Mouse (Mus musculus): ENCODE data around the gene Epb41l5. TPM values are rescaled to one million over a fixed set of nuclear protein-coding genes. Genes with fewer than 3 reads are reported as not detected.

Epb41l5 gene
- total RNA-seq, 2 experiments from 2014 or later, result 5.8 to 6.8 TPM

DNA sequence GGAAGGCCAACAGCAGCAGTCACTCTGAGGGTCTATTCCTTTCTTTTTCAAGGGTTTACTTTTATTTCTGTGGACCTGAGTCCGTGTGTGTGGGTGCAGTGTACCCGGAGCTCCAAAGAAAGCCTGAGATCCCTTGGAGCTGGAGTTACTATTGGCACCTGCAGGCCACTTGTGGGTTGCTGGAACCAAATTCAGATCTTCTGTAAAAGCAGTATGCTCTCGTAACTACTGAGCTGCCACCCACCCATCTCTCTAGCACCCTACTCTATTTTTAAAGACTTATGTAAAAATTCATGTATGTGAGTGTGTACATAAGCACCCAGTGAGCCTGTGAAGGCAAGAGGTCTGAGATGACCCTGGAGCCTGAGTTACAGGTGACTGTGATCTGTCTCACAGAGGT lies 43.4 kb downstream of the Epb41l5 start:
- peak in 1 of 2 experiments; percentile 3 for DNase-seq (ENCODE audit: extremely low spot score in 1 of 2, low spot score in 2 of 2)
- intact Hi-C loops (cut with DNase I), result no loop called here

DNA sequence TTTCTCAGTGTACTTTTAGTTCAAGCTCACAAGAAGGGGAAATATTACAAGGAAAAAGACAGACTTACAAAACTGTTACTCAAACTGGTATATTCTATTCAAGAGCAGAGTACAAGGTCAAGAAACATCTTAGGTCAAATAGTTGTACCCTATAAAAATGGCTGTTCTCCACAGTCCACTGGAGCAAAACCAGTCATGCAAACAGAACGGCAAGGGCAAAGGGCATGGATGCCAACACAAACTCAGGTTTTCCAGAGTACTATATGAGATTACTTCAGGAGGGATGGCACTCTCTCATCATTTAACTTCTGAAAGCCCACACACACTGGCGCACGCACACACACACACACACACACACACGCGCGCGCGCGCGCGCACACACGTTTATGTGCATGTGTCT lies 46.4 kb downstream of the Epb41l5 start:
- DNase-seq (ENCODE audit: extremely low spot score in 1 of 2, low spot score in 2 of 2), result no peak

GRCm38 (mm10) chr1:119598855-119599254 lies 49.9 kb downstream of the Epb41l5 start:
- intact Hi-C loops (cut with DNase I), result no loop called here

More for the DNA sequence above, 46.4 kb downstream of the Epb41l5 start:
- intact Hi-C loops (cut with DNase I), result no loop called here

GRCm38 (mm10) chr1:119596954-119597480 lies 51.8 kb downstream of the Epb41l5 start:
- intact Hi-C loops (cut with DNase I), result no loop called here
- DNase-seq (ENCODE audit: extremely low spot score in 1 of 2, low spot score in 2 of 2), result no peak

More at GRCm38 (mm10) chr1:119598855-119599254, 49.9 kb downstream of the Epb41l5 start:
- DNase-seq (ENCODE audit: extremely low spot score in 1 of 2, low spot score in 2 of 2), result no peak

- DNase-seq (ENCODE audit: extremely low spot score in 1 of 2, low spot score in 2 of 2), result no peak
- intact Hi-C loops (cut with DNase I), result no loop called here
Observed at GRCm38 (mm10) chr1:119590041-119590440, 58.8 kb downstream of the Epb41l5 start.

- intact Hi-C loops (cut with DNase I), result no loop called here
- DNase-seq (ENCODE audit: extremely low spot score in 1 of 2, low spot score in 2 of 2), result no peak
Observed at GRCm38 (mm10) chr1:119584974-119585373, 63.8 kb downstream of the Epb41l5 start.

- intact Hi-C loops (cut with DNase I), result no loop called here
Observed at GRCm38 (mm10) chr1:119570134-119570533, 78.7 kb downstream of the Epb41l5 start.

GRCm38 (mm10) chr1:119565531-119565930 lies 83.3 kb downstream of the Epb41l5 start:
- intact Hi-C loops (cut with DNase I), result no loop called here

More at GRCm38 (mm10) chr1:119570134-119570533, 78.7 kb downstream of the Epb41l5 start:
- no peak for DNase-seq (ENCODE audit: extremely low spot score in 1 of 2, low spot score in 2 of 2)

GRCm38 (mm10) chr1:119557641-119558395 lies 91.0 kb downstream of the Epb41l5 start:
- DNase-seq (ENCODE audit: extremely low spot score in 1 of 2, low spot score in 2 of 2), result no peak
- intact Hi-C loops (cut with DNase I), result no loop called here

More at GRCm38 (mm10) chr1:119565531-119565930, 83.3 kb downstream of the Epb41l5 start:
- no peak for DNase-seq (ENCODE audit: extremely low spot score in 1 of 2, low spot score in 2 of 2)

GRCm38 (mm10) chr1:119555651-119556050 lies 93.1 kb downstream of the Epb41l5 start:
- DNase-seq (ENCODE audit: extremely low spot score in 1 of 2, low spot score in 2 of 2), result no peak
- intact Hi-C loops (cut with DNase I), result no loop called here

GRCm38 (mm10) chr1:119551651-119552050 lies 97.1 kb downstream of the Epb41l5 start:
- intact Hi-C loops (cut with DNase I), result no loop called here
- no peak for DNase-seq (ENCODE audit: extremely low spot score in 1 of 2, low spot score in 2 of 2)

DNA sequence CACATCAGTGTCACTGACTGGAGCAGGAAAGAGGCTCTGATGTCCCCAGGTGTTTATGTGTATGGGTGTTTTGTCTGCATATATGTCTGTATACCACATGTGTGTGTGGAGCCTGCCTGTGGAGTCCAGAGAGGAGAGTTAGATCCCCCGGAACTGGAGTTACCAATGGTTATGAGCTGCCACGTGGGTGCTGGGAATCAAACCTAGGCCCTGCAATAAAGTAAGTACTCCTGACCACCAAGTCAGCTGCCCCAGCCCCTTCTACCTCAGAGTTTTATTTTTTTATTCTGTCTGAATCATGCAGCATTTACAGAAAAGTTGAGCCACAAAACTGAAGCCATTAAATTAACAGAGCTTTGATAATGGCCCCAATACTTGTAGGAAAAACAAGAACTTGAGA lies 98.7 kb downstream of the Epb41l5 start:
- DNase-seq (ENCODE audit: extremely low spot score in 1 of 2, low spot score in 2 of 2), result no peak
- intact Hi-C loops (cut with DNase I), result no loop called here

- intact Hi-C loops (cut with DNase I), result loop anchor here (5.0 kb wide), 3 partner anchors 128 to 462 kb away; no protein-coding TSS in a partner anchor
- DNase-seq (ENCODE audit: extremely low spot score in 1 of 2, low spot score in 2 of 2), result no peak
Observed at GRCm38 (mm10) chr1:119549327-119549689, 99.5 kb downstream of the Epb41l5 start.

DNA sequence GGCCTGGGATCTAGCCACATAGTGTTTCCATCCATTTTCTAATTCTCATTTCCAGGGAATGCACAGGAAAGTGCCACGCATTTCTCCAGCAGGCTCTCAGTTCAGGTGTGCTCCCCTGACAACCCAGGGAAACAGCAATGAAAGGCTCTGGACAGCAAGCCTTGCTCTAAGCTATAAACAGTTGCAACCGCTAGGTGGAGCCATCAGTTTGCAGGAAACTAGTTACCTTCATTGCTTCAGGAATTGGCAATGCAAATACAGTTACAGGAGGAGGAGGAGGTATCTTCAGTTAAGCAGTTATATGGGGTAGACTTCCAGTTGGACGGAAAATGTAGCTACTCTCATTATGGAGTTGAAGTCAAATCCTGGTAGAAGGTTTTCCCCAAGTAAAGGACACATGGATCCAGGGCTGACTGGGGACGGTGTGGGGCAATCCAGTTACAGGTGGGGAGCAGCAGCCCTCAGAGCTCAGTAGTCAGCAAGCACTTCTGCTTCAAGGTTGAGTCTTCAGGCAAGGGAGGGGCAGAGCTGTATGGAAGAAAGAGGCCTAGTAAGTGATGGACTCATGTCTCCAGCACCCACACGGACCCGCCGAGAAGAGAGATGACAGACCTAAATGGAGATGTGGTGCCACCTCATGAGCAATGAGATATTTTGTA lies 100.0 kb downstream of the Epb41l5 start:
- intact Hi-C loops (cut with DNase I), result loop anchor here (5.0 kb wide), 3 partner anchors 129 to 461 kb away; no protein-coding TSS in a partner anchor
- DNase-seq (ENCODE audit: extremely low spot score in 1 of 2, low spot score in 2 of 2), result peak; percentile 82 to 86

DNA sequence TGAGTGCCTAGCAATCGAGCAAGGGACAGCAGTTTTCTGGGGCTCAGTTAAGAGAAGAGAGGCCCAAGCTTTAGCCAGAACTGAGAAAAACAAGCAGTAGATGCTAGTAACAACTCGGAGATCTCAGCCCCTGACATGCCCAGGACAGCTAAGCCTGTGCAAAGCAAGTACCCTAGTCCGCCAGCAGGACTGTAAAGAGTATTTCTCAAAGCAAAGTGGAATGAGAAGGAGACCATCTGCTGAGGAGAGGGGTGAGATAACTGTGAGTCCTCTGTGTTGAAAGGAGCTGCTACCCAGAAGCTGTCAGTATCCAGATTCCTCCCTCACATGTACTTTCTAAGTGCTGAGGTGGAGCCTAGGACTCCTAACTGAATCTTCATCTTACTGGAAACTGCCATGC lies 102.3 kb downstream of the Epb41l5 start:
- intact Hi-C loops (cut with DNase I), result loop anchor here (5.0 kb wide), 3 partner anchors 131 to 459 kb away; no protein-coding TSS in a partner anchor
- no peak for DNase-seq (ENCODE audit: extremely low spot score in 1 of 2, low spot score in 2 of 2)

DNA sequence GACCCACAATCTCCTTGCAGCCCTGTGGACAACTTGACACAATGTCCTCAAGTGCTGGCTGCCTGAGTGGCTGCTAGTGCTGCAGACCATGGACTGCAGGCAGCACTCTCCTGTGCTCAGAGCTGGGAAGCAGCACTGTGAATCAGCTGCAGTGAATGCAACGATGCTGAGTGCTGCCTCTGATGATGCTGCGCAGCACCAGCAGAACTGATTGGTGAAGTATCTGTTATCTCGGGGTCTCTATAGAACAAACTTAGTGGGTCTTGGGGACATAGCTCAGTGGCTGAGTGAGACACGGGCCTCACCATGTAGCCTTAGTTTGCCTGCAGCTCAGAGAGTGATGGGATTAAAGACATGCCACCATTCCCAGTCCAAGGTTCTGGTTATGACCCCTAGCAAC lies 103.1 kb downstream of the Epb41l5 start:
- intact Hi-C loops (cut with DNase I), result loop anchor here (5.0 kb wide), 3 partner anchors 132 to 458 kb away; no protein-coding TSS in a partner anchor

DNA sequence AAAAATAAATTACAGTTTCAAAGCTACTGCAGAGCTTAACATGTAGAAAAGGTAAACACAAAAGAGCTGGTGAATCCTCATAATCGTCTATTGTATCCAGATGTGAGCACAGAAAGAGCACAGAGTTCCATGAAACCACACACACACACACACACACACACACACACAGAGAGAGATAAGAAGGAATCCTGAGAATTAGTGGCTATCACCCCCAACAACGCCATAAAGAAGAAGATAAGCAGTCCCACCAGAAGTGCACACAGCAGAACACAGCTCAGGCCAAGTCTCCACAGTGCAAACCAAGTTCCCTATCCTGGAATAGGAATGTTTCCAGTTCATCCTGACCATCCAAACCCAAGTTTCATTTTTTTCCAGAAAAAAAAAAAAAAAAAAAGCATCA lies 103.6 kb downstream of the Epb41l5 start:
- DNase-seq (ENCODE audit: extremely low spot score in 1 of 2, low spot score in 2 of 2), result no peak
- intact Hi-C loops (cut with DNase I), result loop anchor here (5.0 kb wide), 3 partner anchors 132 to 458 kb away; no protein-coding TSS in a partner anchor

More for the DNA sequence above, 103.1 kb downstream of the Epb41l5 start:
- no peak for DNase-seq (ENCODE audit: extremely low spot score in 1 of 2, low spot score in 2 of 2)

- intact Hi-C loops (cut with DNase I), result loop anchor here (5.0 kb wide), 3 partner anchors 133 to 457 kb away; no protein-coding TSS in a partner anchor
Observed at GRCm38 (mm10) chr1:119544611-119545155, 104.1 kb downstream of the Epb41l5 start.

GRCm38 (mm10) chr1:119543316-119543715 lies 105.5 kb downstream of the Epb41l5 start:
- intact Hi-C loops (cut with DNase I), result no loop called here
- DNase-seq (ENCODE audit: extremely low spot score in 1 of 2, low spot score in 2 of 2), result no peak

More at GRCm38 (mm10) chr1:119544611-119545155, 104.1 kb downstream of the Epb41l5 start:
- no peak for DNase-seq (ENCODE audit: extremely low spot score in 1 of 2, low spot score in 2 of 2)
